In genomic region chr4:141600364-141600763, GRCm38 (mm10) we compare ENCODE assay signal across 12 mouse cellular contexts. TPM values are rescaled to one million over a fixed set of nuclear protein-coding genes. Genes with fewer than 3 reads are reported as not detected.
DNase-seq lines count a peak whose midpoint lies in the region; ATAC-seq lines count a peak whose summit lies in the region.
"Had no signal": no experiment of that assay in that cellular context is flagged by ENCODE, and none has a peak within 500 bp of the region (broad histone marks: within the 10 kb centered on the region; RNA-seq: fewer than 3 reads in every experiment).

No protein-coding gene starts in this region.

- 21% methylated on average over 6 of the region's 6 CpGs for WGBS in hindbrain, embryonic 12.5 days
- WGBS in midbrain, embryonic 14.5 days = 25% methylated on average over 6 of the region's 6 CpGs

- peaks cover 24% of the 10 kb centered on the region for H3K4me1 ChIP-seq in hindbrain, embryonic 12.5 days
- H3K4me1 ChIP-seq in midbrain, embryonic 14.5 days (ENCODE audit: control insufficient read depth, insufficient read depth, low read length) = peaks cover 19% of the 10 kb centered on the region

- intact Hi-C loops in heart, postnatal 14 days (cut with DNase I) = no loop called here

- H3K9me3 ChIP-seq in hindbrain, embryonic 12.5 days (replicated peaks) = no peaks in the 10 kb centered on the region
- H3K9me3 ChIP-seq in midbrain, embryonic 14.5 days (ENCODE audit: control insufficient read depth, low read length) = no peaks in the 10 kb centered on the region

- H3K9ac ChIP-seq in hindbrain, embryonic 12.5 days = no peak overlapping the region
- H3K9ac ChIP-seq in midbrain, embryonic 14.5 days (replicated peaks; ENCODE audit: low read length) = no peak overlapping the region

- peak; percentile 95 for DNase-seq in heart, adult 11 months
- no peak for DNase-seq in heart, postnatal 14 days
- peak; percentile 41 for DNase-seq in R1 (ENCODE audit: low read depth, low spot score)
- no peak for DNase-seq in midbrain, embryonic 14.5 days
- no peak for DNase-seq in layer of hippocampus, adult 9-11 months
- DNase-seq in spleen, postnatal 14 days (ENCODE audit: low spot score in 2 of 2) = no peak
- DNase-seq: B cell, adult 2 months; kidney, adult 18-20 months; lung, postnatal 36 days; right cerebral cortex, postnatal 25 days had no signal

- no peaks in the 10 kb centered on the region for H3K36me3 ChIP-seq in hindbrain, embryonic 12.5 days
- no peaks in the 10 kb centered on the region for H3K36me3 ChIP-seq in midbrain, embryonic 14.5 days (ENCODE audit: control insufficient read depth, insufficient read depth, low read length)

- H3K4me2 ChIP-seq in hindbrain, embryonic 12.5 days (replicated peaks) = peak overlapping the region; percentile 79; the same call in 1 of the 2 replicates
- H3K4me2 ChIP-seq in midbrain, embryonic 14.5 days (ENCODE audit: low read length) = peak overlapping the region; percentile 89

- H3K4me3 ChIP-seq in hindbrain, embryonic 12.5 days = no peak overlapping the region
- peak overlapping the region; percentile 56; the same call in 1 of the 2 replicates for H3K4me3 ChIP-seq in midbrain, embryonic 14.5 days (replicated peaks; ENCODE audit: low read depth, low read length)

- no peak overlapping the region for H3K27ac ChIP-seq in hindbrain, embryonic 12.5 days
- no peak overlapping the region for H3K27ac ChIP-seq in midbrain, embryonic 14.5 days (replicated peaks; ENCODE audit: low read depth, low read length)

- peaks cover 33% of the 10 kb centered on the region for H3K27me3 ChIP-seq in hindbrain, embryonic 12.5 days
- H3K27me3 ChIP-seq in midbrain, embryonic 14.5 days (ENCODE audit: control insufficient read depth, insufficient read depth, low read length) = no peaks in the 10 kb centered on the region

- no peak for ATAC-seq in hindbrain, embryonic 12.5 days (ENCODE audit: low FRiP score)
- no peak for ATAC-seq in midbrain, embryonic 14.5 days (ENCODE audit: low FRiP score, low TSS enrichment)
- ATAC-seq in activated CD4-positive, CD25-positive, alpha-beta regulatory T cell, adult 4 months = no peak

RNA-seq across cellular contexts. Expression of gene Fblim1, which starts 5.5 kb away (rescaled TPM):
- 100 to 1,000 TPM; 299 to 338 TPM for total RNA-seq in heart, postnatal 14 days (2021)
- polyA plus RNA-seq in hindbrain, embryonic 12.5 days (2016; fragmentation: Nextera tagmentation; extraction: Ambion mirVana) = 49.1 and 57.9 TPM in 2 replicates
- 32.6 and 34.2 TPM in 2 replicates for polyA plus RNA-seq in midbrain, embryonic 14.5 days (2014; fragmentation: Nextera tagmentation; extraction: Ambion mirVana)
- polyA plus RNA-seq in activated CD4-positive, CD25-positive, alpha-beta regulatory T cell, adult 4 months (2017; shearing (Covaris generic)) = under 1 TPM in 1 of 2 experiments, not detected in 1; 0.29 TPM

RNA-seq across cellular contexts. Expression of gene Tmem82, which starts 18.1 kb away (rescaled TPM):
- total RNA-seq in heart, postnatal 14 days (2021) = 10 to 100 TPM; 30.1 to 35.4 TPM
- polyA plus RNA-seq in hindbrain, embryonic 12.5 days (2016; fragmentation: Nextera tagmentation; extraction: Ambion mirVana) = 0.29 and 0.50 TPM in 2 replicates
- polyA plus RNA-seq in midbrain, embryonic 14.5 days (2014; fragmentation: Nextera tagmentation; extraction: Ambion mirVana) = 0.08 and 0.16 TPM in 2 replicates
- under 1 TPM in 1 of 2 experiments, not detected in 1; 0.19 TPM for polyA plus RNA-seq in activated CD4-positive, CD25-positive, alpha-beta regulatory T cell, adult 4 months (2017; shearing (Covaris generic))

RNA-seq across cellular contexts. Expression of gene Slc25a34, which starts 23.3 kb away (rescaled TPM):
- 100 to 1,000 TPM; 121 TPM for total RNA-seq in heart, postnatal 14 days (2021)
- polyA plus RNA-seq in hindbrain, embryonic 12.5 days (2016; fragmentation: Nextera tagmentation; extraction: Ambion mirVana) = not detected in 2 replicates
- polyA plus RNA-seq in midbrain, embryonic 14.5 days (2014; fragmentation: Nextera tagmentation; extraction: Ambion mirVana) = 0.11 TPM in 1 of 2 replicates, not detected in the other
- not detected for polyA plus RNA-seq in activated CD4-positive, CD25-positive, alpha-beta regulatory T cell, adult 4 months (2017; shearing (Covaris generic))

Comparison
In these comparisons a context has a peak if more than half of its experiments do, and no peak if none do; other contexts are left out.
1. DNase-seq: peak in heart, adult 11 months (single experiment) and R1 (single experiment); none in heart, postnatal 14 days (0 of 2), midbrain, embryonic 14.5 days (single experiment), layer of hippocampus, adult 9-11 months (single experiment) and spleen, postnatal 14 days (0 of 2).
2. RNA of gene Fblim1, which starts 5.5 kb away (polyA plus RNA-seq): 49.1 to 57.9 TPM in hindbrain, embryonic 12.5 days and 32.6 to 34.2 TPM in midbrain, embryonic 14.5 days; 0.29 TPM in activated CD4-positive, CD25-positive, alpha-beta regulatory T cell, adult 4 months; every median in the first group is over 10 times any median in the second.